Mouse (Mus musculus) telencephalon, adult 2 months (tissue): Measurements from ENCODE around the gene Tff2.

Experiments used
- DNase-seq: peaks from one replicate; pipeline ENCODE4 v3.0.0-alpha.2; 2011; ENCODE audit warnings: low read depth, low spot score

The Tff2 gene

DNA sequence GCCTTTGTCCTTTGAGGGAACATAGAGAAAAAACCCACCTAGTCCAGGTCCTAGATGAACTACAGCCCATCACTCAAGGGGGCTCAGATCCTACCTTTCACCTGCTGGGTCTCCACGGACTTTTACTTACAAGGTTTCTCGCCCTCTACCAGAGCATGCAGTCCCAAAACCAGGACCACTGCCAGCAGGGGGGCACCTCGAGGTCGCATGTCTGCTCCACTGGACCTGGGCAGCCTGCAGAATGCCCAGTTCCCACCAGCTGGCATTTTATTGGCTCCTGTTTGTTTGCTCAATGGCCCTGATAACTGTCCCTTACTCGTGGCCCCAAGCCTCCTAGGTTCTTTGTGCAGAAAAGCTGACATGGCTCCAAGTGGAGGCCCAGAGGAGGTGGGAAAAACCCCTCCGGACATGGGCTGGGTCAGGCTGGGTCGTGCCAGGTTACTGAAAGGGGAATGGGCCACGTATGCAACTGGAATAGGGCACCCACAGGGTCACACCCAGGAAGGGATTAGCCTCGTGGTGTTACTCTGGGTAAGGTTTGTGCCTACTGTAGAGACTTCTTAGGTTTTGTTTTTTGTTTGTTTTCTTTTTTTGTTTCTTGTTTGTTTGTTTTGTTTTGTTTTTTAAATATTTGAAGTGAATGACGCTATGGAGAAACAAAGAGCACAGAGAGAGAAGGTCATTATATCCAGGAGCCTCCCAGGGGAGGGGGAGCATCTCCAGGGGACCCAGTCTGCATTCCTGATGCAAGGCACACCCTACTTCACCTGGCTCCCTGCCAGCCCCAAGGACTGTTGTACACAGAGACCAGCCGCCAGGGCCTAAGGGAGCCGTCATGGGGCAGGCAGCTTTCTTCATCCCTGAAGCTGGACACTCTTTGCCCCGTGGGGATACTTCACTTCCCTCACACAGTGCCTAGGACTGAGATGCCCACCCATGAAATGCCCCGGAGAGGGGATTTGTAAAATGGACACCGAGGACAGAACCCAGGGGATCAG lies at the start of gene Tff2:
TSS of gene Tff2 (minus strand) at position 243 of the 998 bp plus-strand sequence.
- DNase-seq = no peak

DNA sequence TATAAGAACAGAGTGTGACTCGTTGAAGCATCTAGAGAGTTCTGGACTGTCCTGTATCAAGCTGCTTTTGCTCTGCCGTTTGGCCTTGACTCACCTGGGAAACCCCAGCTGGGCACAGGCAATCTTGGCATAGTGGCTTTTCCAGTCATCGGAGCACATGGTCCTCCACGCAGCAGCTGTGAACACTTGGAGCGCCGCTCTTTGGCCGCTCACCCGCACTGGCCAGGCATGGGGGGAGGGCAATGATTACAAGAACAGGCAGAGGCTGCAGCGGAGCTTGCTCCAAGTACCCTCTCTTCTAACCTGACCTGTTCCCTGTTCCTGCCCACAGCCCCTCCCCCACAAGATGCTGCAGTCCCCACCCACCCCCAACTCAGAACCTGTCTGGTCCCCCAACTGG lies 49.3 kb upstream of the Tff2 start:
- DNase-seq = no peak

DNA sequence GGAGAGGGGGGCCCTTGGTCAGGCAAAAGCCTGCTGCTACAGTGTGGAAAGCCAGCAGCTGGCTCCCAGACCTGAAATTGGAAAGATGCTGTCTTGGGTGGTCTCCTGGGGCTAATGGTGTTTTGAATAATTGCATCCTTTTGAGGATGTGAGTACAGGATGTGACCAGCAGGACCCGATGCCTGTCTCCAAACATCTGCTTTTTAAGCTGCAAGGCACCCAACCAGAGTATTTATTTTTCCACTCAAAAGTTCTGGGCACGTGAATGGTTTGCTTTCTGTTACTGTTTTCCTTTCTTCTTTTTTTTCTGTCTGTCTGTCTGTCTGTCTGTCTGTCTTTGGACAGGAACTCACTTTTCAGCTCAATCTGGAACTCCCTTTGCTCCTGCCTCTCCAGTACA lies 48.6 kb upstream of the Tff2 start:
- no peak for DNase-seq

DNA sequence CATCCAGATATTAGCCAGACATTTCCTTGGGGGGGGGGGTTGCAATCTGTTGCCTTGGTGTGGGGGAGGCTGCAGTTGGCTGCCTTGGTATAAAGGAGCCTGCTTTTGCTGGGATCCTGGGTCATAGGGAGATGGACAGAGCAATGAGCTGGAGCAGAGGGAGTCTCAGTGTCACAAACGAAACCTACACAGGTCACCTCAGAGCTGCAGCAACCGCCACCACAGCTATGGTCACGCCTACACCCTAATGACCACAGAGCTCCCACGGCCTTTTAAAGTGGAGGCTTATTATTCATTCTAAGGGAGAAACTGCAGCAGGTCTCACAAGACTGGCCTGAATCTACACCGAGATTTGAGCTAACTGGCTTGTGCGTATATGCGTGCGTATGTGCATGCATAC lies 47.7 kb upstream of the Tff2 start:
- DNase-seq = no peak

DNA sequence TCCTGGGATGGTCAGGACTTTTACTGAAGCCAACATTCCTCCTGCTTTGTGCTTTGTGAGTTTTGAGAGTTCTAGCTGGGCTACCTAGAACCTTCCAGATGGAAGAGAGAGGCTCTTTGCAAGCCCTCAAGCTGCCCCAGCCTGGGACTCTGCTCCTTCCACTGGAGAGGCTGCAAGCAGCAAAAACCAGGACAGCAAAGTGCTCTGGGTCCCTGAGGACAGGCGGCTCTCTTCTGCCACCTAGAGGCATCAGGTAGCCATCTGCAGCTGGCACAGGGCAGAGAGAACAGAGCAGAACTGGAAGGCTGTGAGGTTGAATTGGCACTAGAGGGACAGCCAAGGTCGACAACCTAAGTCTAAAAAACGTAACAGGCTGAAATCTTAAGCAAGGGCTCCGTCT lies 43.3 kb upstream of the Tff2 start:
- DNase-seq = peak; percentile 15

DNA sequence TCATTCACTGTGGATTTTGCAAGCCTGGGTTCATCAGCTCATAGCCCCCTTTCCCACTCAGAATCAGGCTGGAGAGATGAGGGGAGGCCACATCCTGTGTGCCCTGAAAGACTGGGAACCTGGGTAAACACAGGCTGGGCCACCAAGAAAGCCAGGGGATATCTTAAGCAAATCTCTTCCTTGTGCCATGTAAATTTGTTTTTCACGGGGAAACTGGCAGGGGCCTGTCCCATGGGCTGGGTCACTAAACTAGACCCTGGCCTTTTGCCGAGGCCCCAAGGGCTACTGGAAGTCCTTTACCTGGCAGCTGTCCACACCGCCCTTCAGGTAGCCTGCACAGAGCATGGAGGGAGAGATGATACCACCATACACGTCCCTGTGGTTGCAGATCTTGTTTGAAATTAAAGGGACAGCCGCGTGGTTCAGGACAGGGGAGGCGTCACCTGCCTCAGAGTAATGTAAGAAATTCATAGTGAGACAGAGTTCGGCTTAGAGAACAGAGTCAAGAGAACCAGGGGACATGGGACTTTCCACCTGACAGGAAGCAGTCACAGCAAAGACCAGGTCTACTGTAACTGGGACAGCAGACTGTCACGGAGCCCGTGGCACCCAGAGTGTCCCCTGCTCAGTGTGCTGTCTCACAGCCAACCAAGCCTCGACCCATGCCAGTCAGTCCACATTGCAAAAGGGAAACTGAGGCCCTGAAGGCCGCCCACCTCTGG lies 40.3 kb upstream of the Tff2 start:
- DNase-seq = no peak

DNA sequence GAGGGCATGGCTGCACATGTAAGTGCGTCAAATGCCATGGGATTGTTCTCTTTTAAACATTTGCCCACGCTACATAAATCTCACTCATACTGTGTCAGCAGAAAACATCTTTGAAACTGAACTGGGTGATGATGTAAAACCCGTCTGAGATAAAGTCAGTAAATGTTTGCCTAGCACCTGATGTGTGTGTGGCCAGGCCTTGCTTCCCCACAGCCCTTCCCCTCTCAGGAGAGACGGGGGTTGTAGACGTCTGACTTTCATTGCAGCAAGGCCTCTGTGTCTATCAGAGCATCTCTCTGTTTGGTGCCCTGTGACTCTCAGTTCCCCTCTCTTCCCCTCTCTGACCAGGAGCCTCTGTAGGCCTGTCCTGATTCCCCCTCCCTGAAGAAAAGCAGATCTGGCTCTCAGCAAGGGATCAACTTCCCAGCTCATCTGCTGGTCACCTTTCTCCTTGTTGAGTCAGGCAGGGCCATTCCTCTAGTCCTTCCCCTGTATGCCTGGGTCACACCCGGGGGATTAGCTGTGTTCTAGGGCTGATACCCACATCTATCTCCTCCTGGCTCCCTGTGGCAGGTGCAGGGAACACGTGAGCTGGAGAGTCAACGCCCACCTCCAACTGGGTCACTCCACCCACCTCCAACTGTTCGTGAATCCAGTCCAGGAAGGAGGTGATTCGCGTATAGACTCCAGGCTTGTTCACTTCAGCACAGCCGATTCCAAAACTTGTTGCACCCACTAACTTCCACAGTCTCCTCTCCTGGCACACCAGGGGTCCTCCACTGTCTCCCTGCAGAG lies 39.3 kb upstream of the Tff2 start:
- peak; percentile 10 for DNase-seq

DNA sequence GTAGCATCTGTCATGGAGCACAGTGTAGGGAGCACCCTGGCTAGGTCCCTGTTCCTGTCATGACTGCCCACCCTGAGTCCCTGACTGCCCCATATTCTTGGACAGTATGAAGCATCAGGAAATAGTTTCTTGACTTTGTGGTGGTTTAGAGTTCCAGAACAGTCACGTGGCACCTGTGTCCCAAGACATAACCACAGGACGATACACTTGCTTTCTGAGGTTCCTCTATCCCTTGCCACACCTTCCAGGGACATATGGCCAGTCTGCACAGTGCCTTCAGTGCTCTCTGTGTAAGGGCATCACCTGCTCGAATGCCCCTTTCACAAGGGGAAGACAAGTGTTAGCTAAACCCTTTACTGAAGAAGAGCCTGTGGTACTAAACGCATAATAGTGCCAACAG lies 37.4 kb upstream of the Tff2 start:
- DNase-seq = no peak

DNA sequence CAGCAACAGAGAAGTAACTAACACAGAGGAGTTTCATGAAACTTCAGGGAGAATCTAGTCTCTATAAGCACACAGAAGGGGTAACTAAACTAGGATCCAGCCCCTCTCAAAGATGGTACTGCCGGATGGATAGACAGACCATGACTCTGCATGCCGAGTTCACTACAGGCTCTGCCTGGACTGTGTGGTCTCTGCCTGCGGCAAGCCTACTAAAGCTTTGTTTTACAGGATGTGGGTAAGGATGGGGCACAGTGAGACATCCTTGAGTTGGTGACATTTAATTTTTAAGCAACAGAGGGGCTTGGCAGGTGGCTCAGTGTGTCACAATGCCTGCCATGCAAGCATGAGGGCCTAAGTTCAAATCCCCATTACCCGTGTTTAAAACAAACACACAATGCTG lies 32.2 kb upstream of the Tff2 start:
- no peak for DNase-seq

DNA sequence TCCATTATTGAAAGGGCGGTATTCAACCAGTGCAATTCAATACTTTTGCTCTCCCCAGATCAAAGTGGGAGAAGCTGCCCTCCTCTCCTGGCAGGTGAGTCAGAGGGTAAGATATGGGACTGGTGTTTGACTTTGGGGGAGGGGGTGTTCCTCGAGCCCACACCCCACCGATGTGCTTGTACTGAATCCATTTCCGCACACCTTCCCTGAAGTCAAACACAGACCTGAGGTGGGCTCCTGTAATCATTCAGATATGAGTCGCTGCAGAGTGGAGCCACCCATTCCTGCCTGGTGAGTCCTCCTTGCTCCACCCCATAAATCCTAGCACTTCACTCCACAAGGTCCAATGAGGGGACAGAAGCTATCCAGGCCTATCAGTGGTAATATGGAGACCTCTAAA lies 25.7 kb upstream of the Tff2 start:
- DNase-seq = no peak

DNA sequence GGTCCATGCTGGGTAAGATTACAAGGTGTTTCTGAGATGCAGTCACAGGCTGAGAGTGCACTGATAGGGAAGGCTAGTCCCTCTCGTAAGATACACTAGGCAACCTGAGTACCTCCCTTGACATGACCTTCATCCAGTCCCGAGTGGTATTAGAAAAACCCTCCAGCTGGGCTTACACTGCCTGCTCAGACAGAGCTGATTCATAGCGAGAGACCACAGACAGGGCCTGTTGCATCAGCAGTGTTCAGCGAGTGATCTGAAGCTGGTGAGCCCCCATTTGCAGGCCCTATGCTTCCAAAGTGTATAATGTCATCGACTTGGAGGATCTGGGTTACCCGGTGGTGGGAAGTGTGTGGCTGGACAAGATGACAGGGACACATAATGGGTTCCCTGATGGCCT lies 21.0 kb upstream of the Tff2 start, which contains the start of gene Tff1:
TSS of gene Tff1 (minus strand) at position 151 of the 400 bp plus-strand sequence.
- no peak for DNase-seq

DNA sequence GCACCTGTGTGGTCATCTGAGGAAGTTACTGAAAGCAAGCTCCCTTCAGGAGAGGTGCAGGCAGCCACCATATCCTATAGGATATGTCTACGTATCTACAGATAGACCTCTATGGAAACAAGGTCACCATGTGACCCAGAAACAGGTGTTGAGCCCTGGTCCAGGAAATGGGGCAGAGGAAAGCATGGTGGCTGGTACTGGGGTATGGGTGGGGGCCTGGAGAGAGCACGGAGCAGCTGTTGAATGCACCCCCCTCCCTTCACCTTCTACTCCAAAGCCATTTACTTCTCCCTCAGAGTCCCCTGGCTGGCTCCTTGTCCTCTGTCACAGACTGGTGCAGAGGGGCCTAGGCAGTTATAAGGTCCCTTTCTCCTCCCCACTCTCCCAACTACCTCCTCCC lies 19.7 kb upstream of the Tff2 start:
- no peak for DNase-seq

DNA sequence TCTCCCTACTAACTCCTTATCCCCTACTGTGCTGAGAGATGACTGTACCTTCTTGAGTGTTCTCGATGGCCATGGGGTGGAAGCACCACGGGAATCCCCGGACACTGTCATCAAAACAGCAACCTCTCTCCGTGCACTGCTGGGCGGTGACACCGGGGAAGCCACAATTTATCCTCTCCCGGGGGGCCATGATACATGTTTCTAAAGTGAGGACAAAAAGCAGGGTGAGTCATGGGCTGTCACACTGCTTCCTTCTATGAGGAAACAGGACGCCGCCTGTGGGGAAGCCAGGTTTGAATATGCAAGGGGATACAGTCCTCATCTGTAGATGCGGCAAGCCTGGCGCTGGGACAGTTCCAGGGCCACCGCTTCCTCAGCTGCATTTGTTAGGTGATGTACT lies 18.5 kb upstream of the Tff2 start:
- DNase-seq = no peak

DNA sequence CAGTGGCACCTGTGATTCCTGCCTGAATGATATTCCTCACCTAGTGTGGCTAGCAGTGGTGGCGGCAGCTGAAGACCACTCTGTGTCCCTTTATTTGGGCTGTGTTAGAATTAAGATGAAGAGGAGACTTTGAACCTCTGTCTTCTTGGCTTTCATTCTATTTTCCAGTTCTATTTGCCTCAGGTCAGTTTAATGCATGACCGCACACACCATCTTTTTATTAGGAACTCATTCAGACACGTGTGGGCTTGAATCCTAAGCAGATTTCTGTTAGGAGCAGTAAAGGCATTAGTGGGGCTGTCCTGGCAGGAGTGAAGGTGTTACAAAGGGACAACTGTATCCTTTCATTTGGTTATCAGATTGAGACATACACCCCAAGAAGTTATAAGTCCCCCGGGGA lies 16.2 kb upstream of the Tff2 start:
- no peak for DNase-seq

DNA sequence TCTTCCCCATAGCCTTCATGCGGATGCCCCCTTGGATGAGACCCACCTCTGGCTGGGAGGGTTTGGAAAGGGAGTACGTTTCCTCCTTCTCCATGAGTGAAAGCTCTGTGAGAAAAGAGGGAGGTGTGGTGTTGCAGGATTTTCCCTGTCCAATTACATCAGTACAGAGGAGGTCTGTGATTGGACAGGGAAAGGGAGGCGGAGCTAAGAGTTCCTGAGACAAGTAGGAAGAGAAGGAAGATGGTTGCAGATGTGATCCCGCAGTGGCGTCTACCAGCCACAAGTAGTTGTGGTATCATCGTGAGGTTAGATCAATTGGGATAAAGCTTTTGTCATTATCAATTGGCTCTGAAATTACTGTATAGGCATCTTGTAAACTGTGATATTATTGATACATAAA lies 13.8 kb upstream of the Tff2 start:
- DNase-seq = no peak

DNA sequence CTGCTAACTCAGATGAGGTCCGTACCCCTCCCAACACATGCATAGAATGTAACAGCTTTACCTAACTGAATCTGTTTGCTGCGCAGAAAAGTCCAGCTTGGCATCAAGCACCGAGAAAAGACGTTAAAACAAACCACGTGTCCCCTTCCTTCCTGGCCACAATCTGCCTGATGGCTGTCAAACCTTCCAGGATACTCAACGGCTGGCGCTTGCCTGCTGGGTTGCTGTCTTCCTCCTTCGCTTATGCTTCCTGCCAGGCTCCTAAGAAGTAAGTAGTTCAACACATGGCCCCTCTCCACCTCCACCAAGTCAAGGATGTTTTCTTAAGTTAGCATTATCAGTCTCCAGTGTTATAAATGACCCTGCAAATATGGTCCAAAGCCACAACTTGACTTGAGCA lies 9.7 kb upstream of the Tff2 start:
- DNase-seq = no peak

DNA sequence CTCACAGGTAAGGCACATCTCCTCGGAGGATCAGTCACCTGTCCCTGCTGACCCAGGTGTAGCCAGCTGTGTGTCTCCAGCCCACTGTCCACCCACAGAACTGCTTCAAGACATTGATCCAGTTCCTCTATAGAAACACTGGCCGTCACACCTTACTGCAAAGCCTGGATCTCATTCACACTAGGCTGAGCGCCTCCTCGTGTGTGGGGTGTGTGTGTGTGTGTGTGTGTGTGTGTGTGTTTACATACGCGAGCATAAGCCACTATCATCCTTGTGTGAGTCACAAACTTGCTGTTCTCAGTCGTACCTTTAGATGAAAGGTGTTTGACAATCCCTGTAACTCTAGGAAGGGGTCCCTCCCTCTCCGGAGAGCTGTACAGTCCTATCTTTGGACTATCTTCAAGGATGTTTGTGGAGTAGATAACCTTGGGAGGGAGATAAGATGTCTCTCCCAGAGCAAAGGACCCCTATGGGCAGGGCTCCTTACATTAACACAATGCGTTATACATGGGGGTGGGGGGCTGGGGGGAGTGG lies 9.0 kb upstream of the Tff2 start:
- no peak for DNase-seq

DNA sequence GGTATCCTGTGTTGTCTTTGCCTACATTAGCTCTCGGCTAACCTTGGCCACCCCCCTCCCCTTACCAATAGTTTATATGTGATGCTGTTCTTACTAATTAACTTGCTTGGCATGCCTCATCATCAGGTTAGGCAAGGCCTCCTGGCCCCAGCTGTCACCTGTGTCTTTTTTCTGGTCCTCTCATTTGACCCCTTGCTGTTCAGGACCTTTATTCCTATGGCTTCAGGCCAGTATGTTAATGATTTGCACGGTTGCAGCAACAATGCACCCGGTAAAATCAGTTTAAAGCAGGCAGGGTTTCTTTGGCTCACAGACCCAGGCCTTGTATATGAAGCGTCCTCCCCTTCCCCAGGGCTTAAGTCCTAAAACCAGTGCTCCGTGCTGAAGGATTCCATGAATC lies 8.4 kb upstream of the Tff2 start:
- DNase-seq = no peak

DNA sequence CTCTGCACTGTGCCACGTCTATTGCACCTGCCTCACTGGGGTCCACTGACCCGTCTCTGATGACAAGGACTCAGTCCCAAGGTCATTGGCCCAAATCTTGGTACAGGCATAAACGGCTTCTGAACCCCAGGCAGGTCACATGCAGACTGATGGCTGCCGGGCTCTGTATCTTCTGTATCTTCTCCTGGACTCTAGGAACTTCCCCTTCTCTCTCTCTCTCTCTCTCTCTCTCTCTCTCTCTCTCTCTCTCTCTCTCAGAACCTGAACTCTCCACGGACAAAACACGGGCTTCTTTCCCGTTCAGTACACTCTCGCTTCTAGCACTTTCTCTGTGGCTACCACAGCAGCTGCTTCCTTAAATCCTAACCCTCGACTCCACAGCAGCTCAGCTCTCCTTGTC lies 1.9 kb upstream of the Tff2 start:
- DNase-seq = no peak

DNA sequence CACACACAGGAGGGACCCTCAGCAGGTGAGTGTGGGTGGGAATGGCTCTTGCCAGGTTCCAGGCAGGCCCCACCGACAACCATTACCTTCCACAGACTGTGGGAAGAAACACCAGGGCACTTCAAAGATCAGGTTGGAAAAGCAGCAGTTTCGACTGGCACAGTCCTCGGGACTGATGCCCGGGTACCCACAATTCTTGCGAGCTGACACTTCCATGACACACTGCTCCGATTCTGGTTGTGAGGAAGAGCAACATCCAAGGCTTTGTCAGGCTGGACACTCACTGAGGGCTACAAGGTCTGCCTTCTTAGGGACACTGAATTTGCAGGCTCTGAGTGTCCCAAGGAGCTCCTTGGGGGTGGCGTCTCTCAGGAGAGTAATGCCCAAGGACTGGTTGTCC lies 2.0 kb downstream of the Tff2 start:
- DNase-seq = no peak

DNA sequence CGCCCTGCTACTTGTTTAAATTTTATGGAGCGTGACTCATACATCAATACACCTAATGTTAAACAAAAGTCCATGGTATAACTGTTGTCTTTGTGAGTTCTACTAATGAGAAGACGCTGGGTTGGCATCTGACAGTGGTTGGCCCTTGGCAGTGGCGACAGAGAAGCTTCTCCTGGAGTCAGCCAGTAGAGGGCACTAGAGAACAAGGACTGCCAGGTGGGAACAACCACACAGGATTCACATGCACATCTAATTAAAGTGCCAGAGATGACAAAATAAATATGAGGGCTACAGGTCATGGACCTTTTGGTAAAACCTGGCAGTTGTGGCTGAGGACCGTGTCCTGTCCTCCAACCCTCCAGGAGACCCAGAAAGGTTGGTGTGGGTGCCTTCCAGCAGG lies 5.7 kb downstream of the Tff2 start:
- DNase-seq = no peak

DNA sequence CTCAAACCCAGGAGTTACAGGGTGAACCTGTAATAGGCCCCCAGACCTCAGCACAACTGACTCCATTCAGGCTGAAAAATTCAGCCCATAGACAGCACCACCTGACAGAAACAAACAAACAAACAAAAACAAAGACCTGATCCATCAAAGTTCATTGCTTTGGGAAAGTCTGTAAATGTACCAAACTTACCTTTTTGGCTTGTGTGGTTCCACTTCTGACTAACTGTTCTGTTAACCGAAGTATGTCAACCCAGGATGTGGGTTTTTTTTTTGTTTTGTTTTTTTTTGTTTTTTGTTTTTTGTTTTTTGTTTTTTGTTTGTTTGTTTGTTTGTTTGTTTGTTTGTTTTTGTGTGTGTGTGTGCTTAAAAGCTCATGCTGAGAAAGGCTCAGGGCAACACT lies 7.3 kb downstream of the Tff2 start:
- DNase-seq = no peak
